Mouse (Mus musculus): ENCODE results near the gene Sema4d.

DNA sequence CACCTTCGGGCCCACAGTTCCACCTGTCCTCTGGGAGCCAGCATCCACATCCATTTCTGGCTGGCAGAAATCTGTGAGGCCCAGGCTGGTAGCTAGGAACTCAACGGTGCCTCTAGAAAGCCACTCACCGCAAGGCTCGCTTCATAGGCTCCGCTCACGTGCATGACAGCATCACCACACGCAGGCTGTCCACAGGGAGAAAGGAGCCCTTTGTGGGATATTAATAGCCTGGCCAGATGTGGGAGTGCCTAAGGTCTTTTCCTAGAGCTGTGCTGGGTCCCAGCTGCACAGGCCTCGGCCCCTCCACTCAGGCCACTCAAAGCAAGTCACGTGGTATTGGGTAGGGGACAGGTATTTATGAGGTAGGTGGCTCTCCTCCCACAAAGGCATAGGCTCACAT is 35.1 kb downstream of the Sema4d start:
- TF ChIP-seq CTCF (IDR thresholded peaks at IDR 0.05; ENCODE audit: low read depth) (no peak), EP300 (IDR thresholded peaks at IDR 0.05; ENCODE audit: low read depth) (no peak)
